Mouse (Mus musculus): ENCODE data around the gene Anxa11. TPM values are rescaled to one million over a fixed set of nuclear protein-coding genes. Genes with fewer than 3 reads are reported as not detected.
A peak's percentile ranks its signal among the peaks of the same experiment; 100 is the strongest.
"Not testable (repeated sequence)": the region's sequence is repeated elsewhere in the genome, so short reads cannot be mapped to it uniquely, and the experiment has no call there.

The Anxa11 gene
- polyA plus RNA-seq, 1 experiment from 2014 or later, result 13.3 TPM

GRCm38 (mm10) chr14:25905243-25905642 lies 63.3 kb downstream of the Anxa11 start:
- 50% methylated on average over 1 of the region's 5 CpGs for WGBS (ENCODE audit: insufficient replicate concordance)
- H3K4me1 ChIP-seq (ENCODE audit: control insufficient read depth, low read depth, low read length); ATAC-seq (ENCODE audit: low read depth): not testable (repeated sequence)

GRCm38 (mm10) chr14:25907272-25907671 lies 65.3 kb downstream of the Anxa11 start:
- not testable (repeated sequence) for H3K9me3 ChIP-seq (replicated peaks; ENCODE audit: control insufficient read depth, low read length); ATAC-seq (ENCODE audit: low read depth)

More at GRCm38 (mm10) chr14:25905243-25905642, 63.3 kb downstream of the Anxa11 start:
- H3K27me3 ChIP-seq (ENCODE audit: control insufficient read depth, insufficient read depth, low read depth, low read length); H3K9ac ChIP-seq (ENCODE audit: low read depth, low read length); H3K27ac ChIP-seq (ENCODE audit: low read length); H3K4me3 ChIP-seq (ENCODE audit: low read depth, low read length); H3K4me2 ChIP-seq (ENCODE audit: low read depth, low read length); H3K36me3 ChIP-seq (ENCODE audit: control insufficient read depth, insufficient read depth); H3K9me3 ChIP-seq (replicated peaks; ENCODE audit: control insufficient read depth, low read length): not testable (repeated sequence)

GRCm38 (mm10) chr14:25908976-25909375 lies 67.0 kb downstream of the Anxa11 start:
- ATAC-seq (ENCODE audit: low read depth), result not testable (repeated sequence)
- WGBS (ENCODE audit: insufficient replicate concordance), result no CpG with 5 or more reads among the region's 8 CpGs

More at GRCm38 (mm10) chr14:25907272-25907671, 65.3 kb downstream of the Anxa11 start:
- H3K9ac ChIP-seq (ENCODE audit: low read depth, low read length); H3K4me2 ChIP-seq (ENCODE audit: low read depth, low read length); H3K4me3 ChIP-seq (ENCODE audit: low read depth, low read length); H3K27me3 ChIP-seq (ENCODE audit: control insufficient read depth, insufficient read depth, low read depth, low read length); H3K4me1 ChIP-seq (ENCODE audit: control insufficient read depth, low read depth, low read length); H3K27ac ChIP-seq (ENCODE audit: low read length); H3K36me3 ChIP-seq (ENCODE audit: control insufficient read depth, insufficient read depth): not testable (repeated sequence)
- WGBS (ENCODE audit: insufficient replicate concordance), result no CpG with 5 or more reads among the region's 9 CpGs

GRCm38 (mm10) chr14:25918427-25919170 lies 76.6 kb downstream of the Anxa11 start:
- H3K9me3 ChIP-seq (replicated peaks; ENCODE audit: control insufficient read depth, low read length); H3K9ac ChIP-seq (ENCODE audit: low read depth, low read length); H3K4me1 ChIP-seq (ENCODE audit: control insufficient read depth, low read depth, low read length); H3K4me2 ChIP-seq (ENCODE audit: low read depth, low read length); ATAC-seq (ENCODE audit: low read depth); H3K4me3 ChIP-seq (ENCODE audit: low read depth, low read length); H3K27ac ChIP-seq (ENCODE audit: low read length); H3K36me3 ChIP-seq (ENCODE audit: control insufficient read depth, insufficient read depth); H3K27me3 ChIP-seq (ENCODE audit: control insufficient read depth, insufficient read depth, low read depth, low read length): not testable (repeated sequence)
- no CpG with 5 or more reads among the region's 5 CpGs for WGBS (ENCODE audit: insufficient replicate concordance)

More at GRCm38 (mm10) chr14:25908976-25909375, 67.0 kb downstream of the Anxa11 start:
- not testable (repeated sequence) for H3K27ac ChIP-seq (ENCODE audit: low read length); H3K9me3 ChIP-seq (replicated peaks; ENCODE audit: control insufficient read depth, low read length); H3K27me3 ChIP-seq (ENCODE audit: control insufficient read depth, insufficient read depth, low read depth, low read length); H3K4me1 ChIP-seq (ENCODE audit: control insufficient read depth, low read depth, low read length); H3K4me2 ChIP-seq (ENCODE audit: low read depth, low read length); H3K36me3 ChIP-seq (ENCODE audit: control insufficient read depth, insufficient read depth); H3K4me3 ChIP-seq (ENCODE audit: low read depth, low read length); H3K9ac ChIP-seq (ENCODE audit: low read depth, low read length)

GRCm38 (mm10) chr14:25926814-25927561 lies 85.0 kb downstream of the Anxa11 start:
- no CpG with 5 or more reads among the region's 44 CpGs for WGBS (ENCODE audit: insufficient replicate concordance)
- peak; percentile 69 for ATAC-seq (ENCODE audit: low read depth)
- H3K4me3 ChIP-seq (ENCODE audit: low read depth, low read length); H3K4me2 ChIP-seq (ENCODE audit: low read depth, low read length); H3K9me3 ChIP-seq (replicated peaks; ENCODE audit: control insufficient read depth, low read length); H3K36me3 ChIP-seq (ENCODE audit: control insufficient read depth, insufficient read depth); H3K4me1 ChIP-seq (ENCODE audit: control insufficient read depth, low read depth, low read length); H3K27me3 ChIP-seq (ENCODE audit: control insufficient read depth, insufficient read depth, low read depth, low read length); H3K9ac ChIP-seq (ENCODE audit: low read depth, low read length); H3K27ac ChIP-seq (ENCODE audit: low read length): not testable (repeated sequence)

GRCm38 (mm10) chr14:25927562-25927881 lies 85.6 kb downstream of the Anxa11 start, which contains the start of gene Tmem254a:
Tmem254a (minus strand) TSS chr14:25927672.
- not testable (repeated sequence) for H3K9ac ChIP-seq (ENCODE audit: low read depth, low read length); H3K36me3 ChIP-seq (ENCODE audit: control insufficient read depth, insufficient read depth); H3K27me3 ChIP-seq (ENCODE audit: control insufficient read depth, insufficient read depth, low read depth, low read length); H3K27ac ChIP-seq (ENCODE audit: low read length); H3K9me3 ChIP-seq (replicated peaks; ENCODE audit: control insufficient read depth, low read length); H3K4me1 ChIP-seq (ENCODE audit: control insufficient read depth, low read depth, low read length); H3K4me3 ChIP-seq (ENCODE audit: low read depth, low read length); H3K4me2 ChIP-seq (ENCODE audit: low read depth, low read length)
- WGBS (ENCODE audit: insufficient replicate concordance), result no CpG with 5 or more reads among the region's 10 CpGs
- peak; percentile 84 for ATAC-seq (ENCODE audit: low read depth)

Small RNAs within 50 kb of the gene (microRNA-seq; reads per million reads assigned to microRNA genes)
- gene Gm23701, result not detected

Other genes starting within 250 kb of the Anxa11 start
- 20.5 and 26.0 TPM in 2 replicates for gene Ppif, start 148.0 kb upstream of the Anxa11 start, polyA plus RNA-seq (2015; fragmentation: Nextera tagmentation; extraction: Ambion mirVana)
- gene Zcchc24, start 73.1 kb upstream of the Anxa11 start, polyA plus RNA-seq (2015; fragmentation: Nextera tagmentation; extraction: Ambion mirVana), result 4.5 and 5.5 TPM in 2 replicates
- gene Plac9a, start 60.9 kb downstream of the Anxa11 start, polyA plus RNA-seq (2015; fragmentation: Nextera tagmentation; extraction: Ambion mirVana), result not detected in 2 replicates
- gene Tmem254a, start 85.5 kb downstream of the Anxa11 start, polyA plus RNA-seq (2015; fragmentation: Nextera tagmentation; extraction: Ambion mirVana), result 1.5 and 1.8 TPM in 2 replicates
- not detected in 2 replicates for gene Cphx1, start 96.1 kb downstream of the Anxa11 start, polyA plus RNA-seq (2015; fragmentation: Nextera tagmentation; extraction: Ambion mirVana)
- 0.04 TPM in 1 of 2 replicates, not detected in the other for gene Duxbl1, start 136.4 kb downstream of the Anxa11 start, polyA plus RNA-seq (2015; fragmentation: Nextera tagmentation; extraction: Ambion mirVana)
- 2.6 and 4.2 TPM in 2 replicates for gene Gm9780, start 200.6 kb downstream of the Anxa11 start, polyA plus RNA-seq (2015; fragmentation: Nextera tagmentation; extraction: Ambion mirVana)
- gene Tmem254c, start 225.2 kb downstream of the Anxa11 start, polyA plus RNA-seq (2015; fragmentation: Nextera tagmentation; extraction: Ambion mirVana), result 8.7 and 9.3 TPM in 2 replicates
- gene Cphx2, start 239.4 kb downstream of the Anxa11 start, polyA plus RNA-seq (2015; fragmentation: Nextera tagmentation; extraction: Ambion mirVana), result not detected in 2 replicates
- 0.15 TPM in 1 of 2 replicates, not detected in the other for gene Cphx3, start 240.1 kb downstream of the Anxa11 start, polyA plus RNA-seq (2015; fragmentation: Nextera tagmentation; extraction: Ambion mirVana)